Mouse (Mus musculus): ENCODE results near the gene Rhot1. TPM values are rescaled to one million over a fixed set of nuclear protein-coding genes. Genes with fewer than 3 reads are reported as not detected.

Rhot1 gene
- polyA plus RNA-seq (2012; rRNA removed), result 4.0 and 5.4 TPM in 2 replicates

DNA sequence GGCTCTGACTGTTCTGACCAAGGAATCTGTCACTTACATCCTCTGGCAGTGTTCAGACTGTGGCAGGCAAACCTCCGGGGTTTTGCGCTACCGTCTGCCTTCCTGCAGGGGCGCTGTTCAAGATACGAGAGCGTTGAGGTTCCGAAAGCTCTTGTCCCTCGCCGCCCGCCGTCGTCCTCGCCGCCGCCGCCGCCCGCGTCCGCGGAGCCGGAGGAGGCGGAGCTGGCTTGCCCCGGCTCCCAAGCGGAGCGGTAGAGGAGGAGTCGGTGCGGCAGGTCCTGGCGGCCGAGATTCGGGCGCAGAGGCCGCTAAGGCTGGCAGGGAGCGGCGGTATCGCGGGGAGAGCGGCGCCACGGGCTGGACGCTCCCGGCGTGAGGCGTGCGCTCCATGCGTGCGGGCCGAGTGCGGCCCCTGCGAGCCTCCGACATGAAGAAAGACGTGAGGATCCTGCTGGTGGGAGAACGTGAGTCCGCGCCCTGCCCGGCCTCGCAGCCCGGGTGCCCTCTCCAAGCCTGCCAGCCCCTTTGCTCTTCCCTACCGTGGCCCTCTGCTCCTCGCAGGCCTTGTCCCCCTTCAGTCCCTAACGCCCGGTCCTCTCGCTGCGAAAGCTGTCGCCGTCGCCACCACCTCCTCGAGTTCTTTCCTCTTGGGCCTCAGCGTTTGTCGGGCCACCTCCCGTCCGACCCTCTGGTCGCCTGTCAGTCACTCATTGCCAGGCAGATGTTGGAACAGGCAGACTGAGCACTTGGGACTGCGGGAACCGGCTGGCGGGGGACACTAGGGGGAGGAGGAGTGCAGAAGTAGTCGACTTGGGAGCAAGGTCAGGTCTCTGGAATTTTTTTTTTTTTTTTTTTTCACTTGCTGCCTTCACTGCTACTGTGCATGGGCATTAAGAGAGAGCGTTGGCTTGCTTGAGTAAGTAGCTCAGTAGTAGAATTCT is at the start of gene Rhot1:
TSS of gene Rhot1 (plus strand) at position 160 of the 941 bp plus-strand sequence.
- peak; percentile 68 for TF ChIP-seq POLR2A (IDR thresholded peaks at IDR 0.05; ENCODE audit: low read depth, low read length)
- peak; percentile 93 for TF ChIP-seq CTCF (IDR thresholded peaks at IDR 0.05; ENCODE audit: extremely low read depth, insufficient read depth, insufficient read length, insufficient replicate concordance)
- Histone ChIP-seq H3K4me3 (ENCODE audit: extremely low read depth, insufficient read depth, insufficient read length) (peak within 1 kb of the TSS; percentile 97), H3K27ac (ENCODE audit: insufficient read depth, low read length) (peak within 1 kb of the TSS; percentile 81), H3K4me1 (ENCODE audit: control insufficient read depth, insufficient read depth, insufficient read length) (peaks cover 5% of the 10 kb centered on the region; the same call in 1 of the 2 replicates), H3K36me3 (ENCODE audit: control insufficient read depth, insufficient read depth, low read length) (no peaks in the 10 kb centered on the region), H3K27me3 (ENCODE audit: control insufficient read depth, insufficient read depth, low read length) (no peaks in the 10 kb centered on the region)
- WGBS, result under 1% methylated on average over 78 of the region's 78 CpGs
- DNase-seq (ENCODE audit: low read depth in 1 of 2, low spot score in 2 of 2), result peak; percentile 84 to 94

DNA sequence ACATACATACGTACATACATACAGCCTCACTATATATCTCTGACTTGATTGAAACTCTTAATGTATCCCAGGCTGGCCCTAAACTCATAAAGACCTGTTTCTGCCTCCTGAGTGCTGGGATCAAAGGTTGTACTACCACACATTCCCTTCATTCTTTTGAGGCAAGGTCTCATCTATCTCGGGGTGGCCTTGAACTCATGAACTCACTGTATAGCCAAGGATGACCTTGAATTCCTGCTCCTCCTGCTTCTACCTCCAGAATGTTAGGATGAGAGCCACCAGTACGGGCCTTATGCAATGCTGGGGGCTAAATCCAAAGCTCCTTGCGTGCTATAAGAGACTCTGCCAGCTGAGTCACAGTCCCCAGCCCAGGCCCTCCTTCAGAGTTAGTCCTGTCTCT is 47.8 kb upstream of the Rhot1 start:
- Histone ChIP-seq H3K4me1 (ENCODE audit: control insufficient read depth, insufficient read depth, insufficient read length) (no peaks in the 10 kb centered on the region), H3K27ac (ENCODE audit: insufficient read depth, low read length) (no peak overlapping the region), H3K27me3 (ENCODE audit: control insufficient read depth, insufficient read depth, low read length) (no peaks in the 10 kb centered on the region), H3K36me3 (ENCODE audit: control insufficient read depth, insufficient read depth, low read length) (no peaks in the 10 kb centered on the region), H3K4me3 (ENCODE audit: extremely low read depth, insufficient read depth, insufficient read length) (no peak overlapping the region)
- DNase-seq (ENCODE audit: low read depth in 1 of 2, low spot score in 2 of 2), result no peak
- 92% methylated on average over 4 of the region's 4 CpGs for WGBS
- TF ChIP-seq CTCF (IDR thresholded peaks at IDR 0.05; ENCODE audit: extremely low read depth, insufficient read depth, insufficient read length, insufficient replicate concordance) (no peak), POLR2A (IDR thresholded peaks at IDR 0.05; ENCODE audit: low read depth, low read length) (no peak)

DNA sequence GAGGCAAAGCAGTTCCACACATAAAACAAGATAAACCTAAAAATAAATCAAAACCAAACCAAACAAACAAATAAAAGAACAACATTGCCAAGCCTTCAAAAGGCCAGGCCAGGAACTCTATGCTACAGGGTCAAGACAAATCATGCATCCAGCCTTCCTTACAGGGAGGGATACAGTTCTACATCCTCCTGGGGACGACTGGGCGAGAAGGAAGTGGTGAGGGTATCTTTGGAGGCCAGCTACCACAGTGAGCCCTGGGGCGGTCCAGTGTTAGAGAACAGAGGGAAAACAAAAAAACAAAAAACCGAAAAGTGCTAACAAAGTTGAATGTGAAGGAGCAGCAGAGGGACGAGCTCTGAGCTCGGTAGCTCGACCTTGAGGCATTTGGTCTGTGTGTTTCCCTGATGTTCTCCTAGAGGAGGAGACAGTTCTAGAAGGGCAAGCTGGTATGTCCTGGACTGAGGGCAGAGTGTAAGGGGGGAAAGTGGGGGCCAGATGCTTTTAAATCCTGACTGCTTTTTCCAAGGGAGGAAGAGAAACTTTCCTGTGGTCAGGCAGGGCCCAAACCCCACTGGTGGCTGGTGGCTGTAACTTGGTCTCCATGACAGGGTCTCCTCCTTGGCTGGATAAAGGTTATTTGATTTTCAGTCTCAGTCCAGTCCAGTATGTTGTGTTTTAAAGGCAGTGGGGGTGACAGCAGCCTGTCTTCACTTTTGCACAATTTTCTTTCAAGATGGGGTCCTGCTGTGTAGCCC is 45.3 kb upstream of the Rhot1 start:
- no peaks in the 10 kb centered on the region for H3K36me3 ChIP-seq (ENCODE audit: control insufficient read depth, insufficient read depth, low read length)
- H3K4me1 ChIP-seq (ENCODE audit: control insufficient read depth, insufficient read depth, insufficient read length), result peaks cover 5% of the 10 kb centered on the region; the same call in 1 of the 2 replicates
- WGBS, result 28% methylated on average over 7 of the region's 7 CpGs
- no peak for DNase-seq (ENCODE audit: low read depth in 1 of 2, low spot score in 2 of 2)
- H3K4me3 ChIP-seq (ENCODE audit: extremely low read depth, insufficient read depth, insufficient read length), result no peak overlapping the region
- no peaks in the 10 kb centered on the region for H3K27me3 ChIP-seq (ENCODE audit: control insufficient read depth, insufficient read depth, low read length)
- H3K27ac ChIP-seq (ENCODE audit: insufficient read depth, low read length), result no peak overlapping the region
- TF ChIP-seq CTCF (IDR thresholded peaks at IDR 0.05; ENCODE audit: extremely low read depth, insufficient read depth, insufficient read length, insufficient replicate concordance) (no peak), POLR2A (IDR thresholded peaks at IDR 0.05; ENCODE audit: low read depth, low read length) (no peak)

DNA sequence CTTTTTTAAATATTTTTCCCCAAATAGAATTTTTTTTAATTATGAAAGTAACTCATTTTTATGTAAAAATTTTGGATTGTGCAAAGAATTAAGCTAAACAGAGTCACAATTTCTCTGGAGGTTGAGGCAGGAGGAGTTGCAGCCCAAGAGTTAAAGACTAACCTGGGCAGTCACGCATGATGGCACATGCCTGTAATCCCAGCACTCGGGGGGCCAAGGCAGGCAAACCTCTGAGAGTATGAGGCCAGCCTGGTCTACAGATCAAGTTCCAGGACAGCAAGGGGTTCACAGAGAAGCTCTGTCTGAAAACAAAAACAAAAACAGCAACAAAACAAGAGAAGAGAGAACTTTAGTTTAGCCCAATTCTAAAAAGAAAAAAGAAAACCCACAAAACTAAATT is 44.6 kb upstream of the Rhot1 start:
- 66% methylated on average over 2 of the region's 2 CpGs for WGBS
- TF ChIP-seq POLR2A (IDR thresholded peaks at IDR 0.05; ENCODE audit: low read depth, low read length) (no peak), CTCF (IDR thresholded peaks at IDR 0.05; ENCODE audit: extremely low read depth, insufficient read depth, insufficient read length, insufficient replicate concordance) (no peak)
- Histone ChIP-seq H3K27me3 (ENCODE audit: control insufficient read depth, insufficient read depth, low read length) (no peaks in the 10 kb centered on the region), H3K4me1 (ENCODE audit: control insufficient read depth, insufficient read depth, insufficient read length) (peaks cover 8% of the 10 kb centered on the region; the same call in 1 of the 2 replicates), H3K36me3 (ENCODE audit: control insufficient read depth, insufficient read depth, low read length) (no peaks in the 10 kb centered on the region), H3K27ac (ENCODE audit: insufficient read depth, low read length) (no peak overlapping the region), H3K4me3 (ENCODE audit: extremely low read depth, insufficient read depth, insufficient read length) (no peak overlapping the region)
- no peak for DNase-seq (ENCODE audit: low read depth in 1 of 2, low spot score in 2 of 2)

DNA sequence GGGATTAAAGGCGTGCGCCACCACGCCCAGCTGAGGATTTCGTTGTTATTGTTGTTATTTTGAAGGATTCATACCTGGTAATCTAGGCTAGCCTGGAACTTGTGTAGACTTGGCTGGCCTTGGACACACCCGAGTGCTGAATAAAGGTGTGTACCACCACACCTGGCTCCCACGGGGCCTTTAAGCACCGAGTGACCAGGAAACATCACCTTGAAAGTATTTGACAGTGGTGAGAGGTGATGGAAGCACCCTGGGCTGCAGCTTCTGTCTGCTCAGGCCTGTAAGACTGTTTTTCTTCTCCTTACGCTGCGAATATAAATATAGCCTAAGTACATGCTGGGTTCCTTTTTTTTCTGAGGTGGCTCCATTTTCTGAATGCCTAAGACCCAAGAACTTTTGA is 40.7 kb upstream of the Rhot1 start:
- H3K27ac ChIP-seq (ENCODE audit: insufficient read depth, low read length), result peak overlapping the region; percentile 58
- no peak overlapping the region for H3K4me3 ChIP-seq (ENCODE audit: extremely low read depth, insufficient read depth, insufficient read length)
- H3K36me3 ChIP-seq (ENCODE audit: control insufficient read depth, insufficient read depth, low read length), result no peaks in the 10 kb centered on the region
- no peaks in the 10 kb centered on the region for H3K27me3 ChIP-seq (ENCODE audit: control insufficient read depth, insufficient read depth, low read length)
- H3K4me1 ChIP-seq (ENCODE audit: control insufficient read depth, insufficient read depth, insufficient read length), result peaks cover 12% of the 10 kb centered on the region
- 74% methylated on average over 9 of the region's 9 CpGs for WGBS
- TF ChIP-seq CTCF (IDR thresholded peaks at IDR 0.05; ENCODE audit: extremely low read depth, insufficient read depth, insufficient read length, insufficient replicate concordance) (no peak), POLR2A (IDR thresholded peaks at IDR 0.05; ENCODE audit: low read depth, low read length) (no peak)
- no peak for DNase-seq (ENCODE audit: low read depth in 1 of 2, low spot score in 2 of 2)

DNA sequence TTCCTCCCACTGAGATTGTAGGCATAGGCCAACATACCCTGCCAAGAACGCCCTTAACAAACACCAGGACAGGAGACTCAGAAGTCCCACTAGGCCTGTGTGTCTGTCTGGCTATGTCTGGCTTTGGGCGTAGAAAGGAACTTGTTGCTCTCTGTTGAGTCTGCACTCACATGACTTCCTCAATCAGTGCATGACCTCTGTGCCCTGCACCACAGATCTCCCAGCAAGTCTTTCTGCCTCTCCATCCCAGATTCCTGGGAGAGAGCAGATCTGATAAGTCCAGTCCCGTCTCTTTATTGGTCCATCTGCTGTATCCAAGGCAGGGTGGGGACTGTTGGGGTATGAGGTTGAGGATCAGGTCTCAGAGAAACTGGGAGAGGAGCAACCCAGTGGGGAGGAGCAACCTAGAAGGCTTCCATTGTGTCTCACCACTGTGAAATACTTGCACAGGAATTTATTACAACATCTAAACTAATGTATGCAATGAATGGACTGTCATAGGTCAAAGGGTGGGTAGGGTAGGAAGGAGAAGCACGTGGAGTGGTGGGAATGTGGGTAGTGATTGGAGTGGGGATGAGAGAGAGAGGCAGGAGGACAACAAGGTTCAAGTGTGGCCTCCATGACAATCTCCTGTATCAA is 40.1 kb upstream of the Rhot1 start:
- no peaks in the 10 kb centered on the region for H3K36me3 ChIP-seq (ENCODE audit: control insufficient read depth, insufficient read depth, low read length)
- peak in 1 of 2 experiments; percentile 19 for DNase-seq (ENCODE audit: low read depth in 1 of 2, low spot score in 2 of 2)
- peaks cover 12% of the 10 kb centered on the region for H3K4me1 ChIP-seq (ENCODE audit: control insufficient read depth, insufficient read depth, insufficient read length)
- no peaks in the 10 kb centered on the region for H3K27me3 ChIP-seq (ENCODE audit: control insufficient read depth, insufficient read depth, low read length)
- no peak for TF ChIP-seq POLR2A (IDR thresholded peaks at IDR 0.05; ENCODE audit: low read depth, low read length)
- no peak overlapping the region for H3K4me3 ChIP-seq (ENCODE audit: extremely low read depth, insufficient read depth, insufficient read length)
- 69% methylated on average over 4 of the region's 4 CpGs for WGBS
- peak overlapping the region; percentile 65 for H3K27ac ChIP-seq (ENCODE audit: insufficient read depth, low read length)

Measured in spleen, adult 2 months (tissue).